ENCODE assay signal across 21 mouse cellular contexts in genomic region chr5:90501752-90502151, GRCm38 (mm10). TPM values are rescaled to one million over a fixed set of nuclear protein-coding genes. Genes with fewer than 3 reads are reported as not detected.
DNase-seq lines count a peak whose midpoint lies in the region; ATAC-seq lines count a peak whose summit lies in the region.
"Had no signal": no experiment of that assay in that cellular context is flagged by ENCODE, and none has a peak within 500 bp of the region (broad histone marks: within the 10 kb centered on the region; RNA-seq: fewer than 3 reads in every experiment).

No protein-coding gene starts in this region.

- 94% methylated on average over 5 of the region's 5 CpGs for WGBS in midbrain, embryonic 11.5 days
- 90% methylated on average over 5 of the region's 5 CpGs for WGBS in midbrain, embryonic 14.5 days

- H3K4me3 ChIP-seq in midbrain, embryonic 11.5 days (ENCODE audit: low read depth, low read length) = no peak overlapping the region
- no peak overlapping the region for H3K4me3 ChIP-seq in midbrain, embryonic 14.5 days (replicated peaks; ENCODE audit: low read depth, low read length)

- H3K9me3 ChIP-seq in midbrain, embryonic 11.5 days (ENCODE audit: control insufficient read depth, low read length) = no peaks in the 10 kb centered on the region
- no peaks in the 10 kb centered on the region for H3K9me3 ChIP-seq in midbrain, embryonic 14.5 days (ENCODE audit: control insufficient read depth, low read length)
- H3K9me3 ChIP-seq: G1E had no signal

- H3K9ac ChIP-seq in midbrain, embryonic 11.5 days (ENCODE audit: low read length) = no peak overlapping the region
- H3K9ac ChIP-seq in midbrain, embryonic 14.5 days (replicated peaks; ENCODE audit: low read length) = no peak overlapping the region

- H3K27ac ChIP-seq in midbrain, embryonic 11.5 days (ENCODE audit: low read depth, low read length) = no peak overlapping the region
- H3K27ac ChIP-seq in midbrain, embryonic 14.5 days (replicated peaks; ENCODE audit: low read depth, low read length) = no peak overlapping the region

- H3K27me3 ChIP-seq in midbrain, embryonic 11.5 days (ENCODE audit: control insufficient read depth, insufficient read depth, low read length) = no peaks in the 10 kb centered on the region
- H3K27me3 ChIP-seq in midbrain, embryonic 14.5 days (ENCODE audit: control insufficient read depth, insufficient read depth, low read length) = no peaks in the 10 kb centered on the region
- H3K27me3 ChIP-seq: CH12.LX had no signal

- H3K36me3 ChIP-seq in midbrain, embryonic 11.5 days (ENCODE audit: control insufficient read depth, insufficient read depth, low read length) = no peaks in the 10 kb centered on the region
- H3K36me3 ChIP-seq in midbrain, embryonic 14.5 days (ENCODE audit: control insufficient read depth, insufficient read depth, low read length) = no peaks in the 10 kb centered on the region
- H3K36me3 ChIP-seq: G1E had no signal

- no peak for ATAC-seq in midbrain, embryonic 11.5 days (ENCODE audit: low FRiP score)
- no peak for ATAC-seq in midbrain, embryonic 14.5 days (ENCODE audit: low FRiP score, low TSS enrichment)
- ATAC-seq: activated CD4-positive, CD25-positive, alpha-beta regulatory T cell, adult 4 months; CD4-positive, CD25-positive, alpha-beta regulatory T cell, adult 4 months; Patski had no signal

- DNase-seq in midbrain, embryonic 11.5 days (ENCODE audit: low spot score, missing footprints) = peak; percentile 54
- no peak for DNase-seq in midbrain, embryonic 14.5 days
- peak; percentile 53 for DNase-seq in yolk sac, embryonic 10.5 days (ENCODE audit: low spot score)
- DNase-seq in embryo, embryonic 10.5 days (ENCODE audit: low spot score) = no peak
- DNase-seq: adrenal gland, adult 2 months; adrenal gland, adult 8-10 months; adrenal gland, postnatal 10 days; adrenal gland, postnatal 14 days; adrenal gland, postnatal 25 days; adrenal gland, postnatal 36 days; B cell, adult 2 months; cerebellum, adult 11 months; cerebellum, adult 11-12 months; cerebellum, adult 18-20 months had no signal

- H3K4me2 ChIP-seq in midbrain, embryonic 11.5 days = no peak overlapping the region
- H3K4me2 ChIP-seq in midbrain, embryonic 14.5 days (ENCODE audit: low read length) = no peak overlapping the region

- no peaks in the 10 kb centered on the region for H3K4me1 ChIP-seq in midbrain, embryonic 11.5 days (ENCODE audit: control insufficient read depth, insufficient read depth, low read length)
- H3K4me1 ChIP-seq in midbrain, embryonic 14.5 days (ENCODE audit: control insufficient read depth, insufficient read depth, low read length) = no peaks in the 10 kb centered on the region

RNA-seq across cellular contexts. Expression of gene Afp, which starts 11.2 kb away (rescaled TPM):
- not detected in 2 replicates for polyA plus RNA-seq in midbrain, embryonic 11.5 days (2014; fragmentation: Nextera tagmentation; extraction: Ambion mirVana)
- 0.35 TPM in 1 of 2 replicates, not detected in the other for polyA plus RNA-seq in midbrain, embryonic 14.5 days (2014; fragmentation: Nextera tagmentation; extraction: Ambion mirVana)
- polyA plus RNA-seq: adrenal gland, adult 2 months; G1E; Patski had no signal

RNA-seq across cellular contexts. Expression of gene Afm, which starts 17.0 kb away (rescaled TPM):
- not detected in 2 replicates for polyA plus RNA-seq in midbrain, embryonic 11.5 days (2014; fragmentation: Nextera tagmentation; extraction: Ambion mirVana)
- polyA plus RNA-seq in midbrain, embryonic 14.5 days (2014; fragmentation: Nextera tagmentation; extraction: Ambion mirVana) = not detected in 2 replicates
- polyA plus RNA-seq: adrenal gland, adult 2 months; brain, embryonic 14.5 days; C2C12; CD4-positive, CD25-positive, alpha-beta regulatory T cell, adult 4 months; G1E had no signal

RNA-seq across cellular contexts. Expression of gene Alb, which starts 41.1 kb away (rescaled TPM):
- not detected in 2 replicates for polyA plus RNA-seq in midbrain, embryonic 11.5 days (2014; fragmentation: Nextera tagmentation; extraction: Ambion mirVana)
- polyA plus RNA-seq in midbrain, embryonic 14.5 days (2014; fragmentation: Nextera tagmentation; extraction: Ambion mirVana) = not detected in 2 replicates
- polyA plus RNA-seq: activated CD4-positive, CD25-positive, alpha-beta regulatory T cell, adult 4 months; C2C12; CD4-positive, CD25-positive, alpha-beta regulatory T cell, adult 4 months; G1E; Patski had no signal

RNA-seq across cellular contexts. Expression of gene 5830473C10Rik, which starts 59.2 kb away (rescaled TPM):
- not detected in 2 replicates for polyA plus RNA-seq in midbrain, embryonic 11.5 days (2014; fragmentation: Nextera tagmentation; extraction: Ambion mirVana)
- not detected in 2 replicates for polyA plus RNA-seq in midbrain, embryonic 14.5 days (2014; fragmentation: Nextera tagmentation; extraction: Ambion mirVana)
- polyA plus RNA-seq: activated CD4-positive, CD25-positive, alpha-beta regulatory T cell, adult 4 months; adrenal gland, adult 2 months; C2C12; G1E had no signal

Comparison
In these comparisons a context has a peak if more than half of its experiments do, and no peak if none do; other contexts are left out.
1. DNase-seq: peak in midbrain, embryonic 11.5 days (single experiment) and yolk sac, embryonic 10.5 days (single experiment); none in midbrain, embryonic 14.5 days (single experiment) and embryo, embryonic 10.5 days (single experiment).